Mouse (Mus musculus) heart, postnatal 0 days (tissue): ENCODE results near the gene Slfn1.

Experiments used
- CTCF ChIP-seq: IDR thresholded peaks from 2 replicates; pipeline ENCODE4 v1.5.1; 2016; ENCODE audit warnings: antibody characterized with exemption, control low read depth, low read depth
- EP300 ChIP-seq: IDR thresholded peaks from 2 replicates; pipeline ENCODE4 v1.6.1; 2016; ENCODE audit warnings: antibody characterized with exemption, low read depth

- no peak for TF ChIP-seq CTCF
- TF ChIP-seq EP300, result no peak
Measured at GRCm38 (mm10) chr11:83070321-83070970, 46.2 kb upstream of the Slfn1 start.
